Mouse (Mus musculus) embryonic facial prominence, embryonic 10.5 days (tissue): Measurements from ENCODE around the gene Aldh18a1. TPM values are rescaled to one million over a fixed set of nuclear protein-coding genes. Genes with fewer than 3 reads are reported as not detected.
"Not testable (repeated sequence)": the region's sequence is repeated elsewhere in the genome, so short reads cannot be mapped to it uniquely, and the experiment has no call there.

Experiments used
- DNase-seq: peaks from one replicate; pipeline ENCODE4 v3.0.0-alpha.2; 2017; ENCODE audit warnings: low spot score
- H3K27ac ChIP-seq: fragments of 300-500 bp; sonication (generic); replicated peaks from 2 replicates; pipeline ENCODE4 v1.5.1; 2016; ENCODE audit warnings: mild to moderate bottlenecking
- H3K27me3 ChIP-seq: fragments of 300-500 bp; sonication (generic); replicated peaks from 2 replicates; pipeline ENCODE4 v1.6.1; 2016; ENCODE audit warnings: low read depth, mild to moderate bottlenecking; ENCODE audit not compliant: poor library complexity, severe bottlenecking
- H3K36me3 ChIP-seq: fragments of 300-500 bp; sonication (generic); replicated peaks from 2 replicates; pipeline ENCODE4 v1.6.1; 2016; ENCODE audit warnings: mild to moderate bottlenecking, moderate library complexity
- H3K4me1 ChIP-seq: fragments of 300-500 bp; sonication (generic); 2 replicates; pipeline ENCODE4 v1.6.1; 2016
- H3K4me3 ChIP-seq: fragments of 300-500 bp; sonication (generic); 2 replicates; pipeline ENCODE4 v1.5.1; 2016; ENCODE audit warnings: mild to moderate bottlenecking, moderate library complexity
- H3K9me3 ChIP-seq: fragments of 300-500 bp; sonication (generic); 2 replicates; pipeline ENCODE4 v1.6.1; 2016; ENCODE audit warnings: mild to moderate bottlenecking
- WGBS: fragments of 180-500 bp; shearing (Covaris S2); methylation state at CpG from one replicate; pipeline ENCODE4 v1.1.7; 2016; 5-methylcytosine and 5-hydroxymethylcytosine counted together
- polyA plus RNA-seq: library from polyadenylated mRNA; unstranded; fragments of >200 nt; fragmentation: Nextera tagmentation; extraction: Ambion mirVana; gene quantifications from 2 replicates; pipeline ENCODE4 v1.2.1, GENCODE M21; 2016

Aldh18a1 gene
- polyA plus RNA-seq, 1 experiment from 2014 or later = 91.0 TPM

GRCm38 (mm10) chr19:40580902-40581301 lies 7.4 kb downstream of the Aldh18a1 start:
- Histone ChIP-seq H3K27ac (no peak overlapping the region), H3K4me3 (no peak overlapping the region), H3K4me1 (0 out of 2 replicates have a peak, but pooled peaks cover 3% of the 10 kb centered on the region), H3K9me3 (no peaks in the 10 kb centered on the region), H3K27me3 (no peaks in the 10 kb centered on the region), H3K36me3 (peaks cover 97% of the 10 kb centered on the region)
- DNase-seq = no peak
- 89% methylated on average over 2 of the region's 2 CpGs for WGBS

DNA sequence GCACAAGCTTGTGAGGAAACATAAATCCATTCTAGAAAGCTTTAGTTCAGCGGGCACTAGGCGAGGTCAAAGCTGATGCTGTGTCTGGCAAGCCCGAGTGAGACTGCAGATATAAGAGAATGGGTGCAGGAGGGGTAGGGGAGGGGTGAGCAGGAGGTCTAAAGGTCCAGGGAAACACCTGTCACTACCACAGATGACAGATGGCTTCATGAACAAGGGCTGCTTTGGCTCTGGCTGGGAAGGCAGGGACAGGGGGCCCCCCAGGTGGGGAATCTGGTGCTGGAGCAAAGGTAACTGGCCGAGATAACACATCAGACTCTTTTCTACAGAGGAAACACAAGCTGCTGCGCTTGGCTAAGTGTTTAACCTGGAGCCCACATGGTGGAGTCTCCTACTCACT lies 12.8 kb downstream of the Aldh18a1 start:
- peaks cover 100% of the 10 kb centered on the region for H3K36me3 ChIP-seq
- H3K4me1 ChIP-seq = no peaks in the 10 kb centered on the region
- no peaks in the 10 kb centered on the region for H3K27me3 ChIP-seq
- WGBS = 84% methylated on average over 5 of the region's 5 CpGs
- no peak overlapping the region for H3K4me3 ChIP-seq
- DNase-seq = no peak
- H3K9me3 ChIP-seq = peaks cover 4% of the 10 kb centered on the region
- no peak overlapping the region for H3K27ac ChIP-seq

GRCm38 (mm10) chr19:40570726-40571125 lies 17.5 kb downstream of the Aldh18a1 start:
- H3K27me3 ChIP-seq = no peaks in the 10 kb centered on the region
- H3K9me3 ChIP-seq = peaks cover 13% of the 10 kb centered on the region
- no peak for DNase-seq
- no peaks in the 10 kb centered on the region for H3K4me1 ChIP-seq
- WGBS = 93% methylated on average over 9 of the region's 9 CpGs
- H3K4me3 ChIP-seq = no peak overlapping the region
- no peak overlapping the region for H3K27ac ChIP-seq
- peaks cover 100% of the 10 kb centered on the region for H3K36me3 ChIP-seq

GRCm38 (mm10) chr19:40567616-40568015 lies 20.6 kb downstream of the Aldh18a1 start:
- no peaks in the 10 kb centered on the region for H3K27me3 ChIP-seq
- no peak overlapping the region for H3K4me3 ChIP-seq
- peaks cover 98% of the 10 kb centered on the region for H3K36me3 ChIP-seq
- no peak overlapping the region for H3K27ac ChIP-seq
- no peaks in the 10 kb centered on the region for H3K4me1 ChIP-seq
- H3K9me3 ChIP-seq = peaks cover 13% of the 10 kb centered on the region
- WGBS = 86% methylated on average over 3 of the region's 3 CpGs
- DNase-seq = no peak

DNA sequence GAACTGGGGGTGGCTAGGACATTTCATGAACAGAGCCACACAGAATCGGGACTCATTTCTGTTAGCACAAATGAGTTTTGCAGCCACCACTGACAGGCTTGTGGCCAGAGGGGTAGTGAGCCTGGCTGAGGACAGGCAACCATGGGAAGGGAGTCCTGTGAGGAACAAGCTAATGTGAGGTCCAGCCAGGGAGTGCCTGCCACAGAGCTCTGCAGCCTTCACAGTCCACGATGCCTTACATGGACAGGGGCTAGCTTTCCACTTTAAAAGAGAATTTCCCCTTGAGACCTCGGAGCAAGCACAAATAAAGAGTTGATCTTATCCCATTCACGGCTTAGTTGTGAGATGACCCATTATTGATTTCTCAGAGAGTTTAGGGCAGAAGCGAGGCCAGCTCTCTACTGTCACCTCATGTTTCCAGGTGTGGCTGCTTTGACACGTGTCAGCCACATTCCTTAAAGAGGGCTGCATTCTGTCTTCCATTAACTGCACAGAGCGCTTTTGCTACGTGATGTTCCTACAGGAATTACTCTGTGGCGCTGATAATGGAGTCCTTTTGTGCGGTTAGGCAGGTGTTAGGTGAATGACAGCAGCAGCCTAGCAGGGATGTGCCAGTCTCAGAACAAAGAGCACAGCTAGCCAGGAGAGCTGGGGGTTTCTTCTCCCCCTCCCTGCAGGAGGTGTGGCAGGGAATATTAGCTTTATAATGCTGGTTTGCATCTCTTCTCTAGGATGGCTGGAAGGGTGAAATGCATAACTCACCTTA lies 24.2 kb downstream of the Aldh18a1 start:
- DNase-seq = no peak
- H3K36me3 ChIP-seq = peaks cover 74% of the 10 kb centered on the region
- no peaks in the 10 kb centered on the region for H3K27me3 ChIP-seq
- no peaks in the 10 kb centered on the region for H3K4me1 ChIP-seq
- H3K9me3 ChIP-seq = no peaks in the 10 kb centered on the region
- WGBS = 90% methylated on average over 10 of the region's 10 CpGs
- no peak overlapping the region for H3K27ac ChIP-seq
- H3K4me3 ChIP-seq = no peak overlapping the region

- not testable (repeated sequence) for H3K9me3 ChIP-seq, DNase-seq, H3K27me3 ChIP-seq, H3K27ac ChIP-seq, H3K4me3 ChIP-seq, H3K4me1 ChIP-seq
- 69% methylated on average over 21 of the region's 31 CpGs for WGBS
- H3K36me3 ChIP-seq = peaks cover 70% of the 10 kb centered on the region
Measured at GRCm38 (mm10) chr19:40561521-40561920, 26.7 kb downstream of the Aldh18a1 start.

- Histone ChIP-seq H3K4me1 (no peaks in the 10 kb centered on the region), H3K27ac (no peak overlapping the region), H3K27me3 (no peaks in the 10 kb centered on the region), H3K9me3 (no peaks in the 10 kb centered on the region), H3K36me3 (peaks cover 76% of the 10 kb centered on the region), H3K4me3 (no peak overlapping the region)
- WGBS = 68% methylated on average over 7 of the region's 7 CpGs
- no peak for DNase-seq
Measured at GRCm38 (mm10) chr19:40556029-40556428, 32.2 kb downstream of the Aldh18a1 start.

DNA sequence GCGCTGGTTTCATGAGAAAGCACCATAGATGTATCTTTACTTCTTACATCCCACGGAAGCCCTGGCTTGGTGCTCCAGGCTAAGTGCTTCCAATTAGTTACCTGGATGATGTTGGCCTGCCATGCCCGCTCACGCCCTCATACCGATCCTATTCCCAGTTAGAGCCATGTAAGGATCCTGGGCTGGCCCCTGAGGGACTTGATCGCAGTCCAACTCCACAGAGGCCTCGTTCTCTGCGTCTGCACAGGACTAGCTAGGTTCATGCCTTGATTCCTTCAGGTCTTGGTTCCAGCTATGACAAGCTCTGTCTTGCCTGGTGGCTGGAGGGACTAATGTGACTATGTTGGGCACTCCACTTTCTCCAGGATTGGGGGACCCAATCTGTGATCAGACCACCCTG lies 33.1 kb downstream of the Aldh18a1 start:
- H3K9me3 ChIP-seq = no peaks in the 10 kb centered on the region
- peaks cover 85% of the 10 kb centered on the region for H3K36me3 ChIP-seq
- no peak overlapping the region for H3K4me3 ChIP-seq
- DNase-seq = no peak
- no peaks in the 10 kb centered on the region for H3K4me1 ChIP-seq
- H3K27ac ChIP-seq = no peak overlapping the region
- WGBS = 95% methylated on average over 8 of the region's 8 CpGs
- H3K27me3 ChIP-seq = no peaks in the 10 kb centered on the region

- Histone ChIP-seq H3K9me3 (no peaks in the 10 kb centered on the region), H3K27me3 (no peaks in the 10 kb centered on the region), H3K27ac (no peak overlapping the region), H3K4me1 (peaks cover under 1% of the 10 kb centered on the region), H3K36me3 (peaks cover 88% of the 10 kb centered on the region), H3K4me3 (no peak overlapping the region)
- WGBS = 95% methylated on average over 11 of the region's 11 CpGs
- no peak for DNase-seq
Measured at GRCm38 (mm10) chr19:40554343-40554742, 33.9 kb downstream of the Aldh18a1 start.

DNA sequence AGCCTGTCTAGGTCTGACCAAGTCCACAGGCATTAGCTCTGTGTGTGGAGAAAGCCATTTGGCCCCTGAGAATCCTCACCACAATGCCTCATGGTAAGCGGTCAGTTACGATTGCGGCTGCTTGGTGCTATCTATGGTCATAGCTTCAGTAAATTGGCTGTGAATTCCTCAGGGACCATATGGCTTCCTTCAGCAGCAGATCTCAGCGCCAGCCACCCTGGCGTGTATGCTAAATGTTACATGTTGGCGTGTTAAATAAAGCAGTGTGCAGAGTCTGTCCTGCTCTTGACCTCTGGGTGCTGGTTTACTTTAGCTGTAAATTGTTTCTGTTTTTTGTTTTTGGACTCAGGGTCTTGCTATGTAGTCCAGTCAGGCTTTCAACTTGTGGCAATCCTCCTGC lies 34.4 kb downstream of the Aldh18a1 start:
- no peaks in the 10 kb centered on the region for H3K27me3 ChIP-seq
- H3K4me1 ChIP-seq = peaks cover 6% of the 10 kb centered on the region
- no peak overlapping the region for H3K4me3 ChIP-seq
- no peak for DNase-seq
- H3K27ac ChIP-seq = no peak overlapping the region
- H3K9me3 ChIP-seq = no peaks in the 10 kb centered on the region
- WGBS = 91% methylated on average over 6 of the region's 6 CpGs
- peaks cover 88% of the 10 kb centered on the region for H3K36me3 ChIP-seq

- peaks cover 12% of the 10 kb centered on the region for H3K4me1 ChIP-seq
- H3K27me3 ChIP-seq = no peaks in the 10 kb centered on the region
- no peak overlapping the region for H3K4me3 ChIP-seq
- no peaks in the 10 kb centered on the region for H3K9me3 ChIP-seq
- WGBS = 92% methylated on average over 14 of the region's 14 CpGs
- no peak for DNase-seq
- H3K36me3 ChIP-seq = peaks cover 84% of the 10 kb centered on the region
- H3K27ac ChIP-seq = no peak overlapping the region
Measured at GRCm38 (mm10) chr19:40553014-40553789, 35.1 kb downstream of the Aldh18a1 start.

GRCm38 (mm10) chr19:40549516-40550135 lies 38.6 kb downstream of the Aldh18a1 start:
- H3K9me3 ChIP-seq = no peaks in the 10 kb centered on the region
- no peak overlapping the region for H3K4me3 ChIP-seq
- 75% methylated on average over 6 of the region's 6 CpGs for WGBS
- H3K4me1 ChIP-seq = peaks cover 13% of the 10 kb centered on the region
- no peak for DNase-seq
- H3K27ac ChIP-seq = no peak overlapping the region
- H3K27me3 ChIP-seq = no peaks in the 10 kb centered on the region
- H3K36me3 ChIP-seq = peaks cover 48% of the 10 kb centered on the region
